8 mouse cellular contexts compared by ENCODE assay signal in the genomic region with DNA sequence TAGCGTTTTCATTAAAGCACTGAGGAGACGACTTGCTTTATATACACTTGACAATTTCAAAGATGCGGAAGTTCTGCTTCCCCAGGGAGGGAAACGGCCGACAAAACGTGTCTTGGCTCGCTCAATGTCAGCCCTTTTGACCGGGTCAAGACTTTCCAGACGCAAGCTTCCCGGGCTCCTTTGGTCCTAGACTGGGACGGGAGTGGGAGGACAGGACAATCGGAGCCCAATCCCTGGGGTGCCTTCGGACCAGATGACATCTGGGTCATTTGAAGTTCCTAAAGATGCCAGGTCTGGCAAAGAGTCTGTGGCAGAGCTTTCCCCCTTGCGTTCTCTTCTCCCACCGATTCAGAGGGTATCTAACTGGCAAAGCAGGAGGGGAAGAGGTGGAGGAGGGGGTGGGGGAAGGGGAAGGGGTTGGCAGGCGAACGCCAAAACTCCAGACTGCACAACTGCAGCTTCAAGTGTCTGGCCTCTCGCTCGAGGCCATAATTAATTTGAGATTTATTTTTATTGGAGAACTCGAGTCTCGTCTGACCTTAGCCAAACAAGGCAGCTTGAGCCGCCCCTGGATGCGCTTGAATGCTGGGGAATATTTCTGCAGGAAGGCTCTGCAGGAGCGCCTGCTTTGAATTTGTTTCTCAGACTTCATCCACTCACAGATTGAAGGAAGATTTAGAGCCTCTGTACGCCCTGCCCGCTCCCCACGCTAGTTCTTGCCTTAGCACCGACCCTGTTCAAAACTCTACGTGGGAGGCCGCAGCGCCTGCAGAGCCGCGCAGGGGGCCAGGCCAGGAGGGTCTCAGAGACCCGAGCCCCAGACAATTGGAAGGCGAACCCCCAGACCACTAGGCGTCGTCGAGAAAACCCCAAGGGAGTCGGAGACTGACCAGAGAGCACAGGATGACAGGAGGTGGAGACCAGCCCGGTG. TPM values are rescaled to one million over a fixed set of nuclear protein-coding genes. Genes with fewer than 3 reads are reported as not detected.
DNase-seq lines count a peak whose midpoint lies in the region; ATAC-seq lines count a peak whose summit lies in the region.

No protein-coding gene starts in this region.

- no peak for ATAC-seq in megakaryocyte, adult 5-6 weeks (ENCODE audit: poor library complexity, severe bottlenecking)
- no peak for ATAC-seq in midbrain, embryonic 16.5 days
- no peak for ATAC-seq in megakaryocyte progenitor cell, adult 5-6 weeks (replicated peaks; ENCODE audit: poor library complexity)

- 1% methylated on average over 40 of the region's 40 CpGs for WGBS in midbrain, embryonic 16.5 days

- H3K4me3 ChIP-seq in megakaryocyte, embryonic 14.5 days (replicated peaks): peak overlapping the region; percentile 30
- H3K4me3 ChIP-seq in midbrain, embryonic 16.5 days (ENCODE audit: low read depth, low read length): peak overlapping the region; percentile 12; the same call in 1 of the 2 replicates

- intact Hi-C loops in heart, postnatal 14 days (cut with DNase I): loop anchor here (5.0 kb wide), 1 partner anchor 88 kb away; no protein-coding TSS in a partner anchor

- peaks cover 30% of the 10 kb centered on the region for H3K36me3 ChIP-seq in megakaryocyte, embryonic 14.5 days (replicated peaks; ENCODE audit: low read length)
- H3K36me3 ChIP-seq in midbrain, embryonic 16.5 days (ENCODE audit: control insufficient read depth, insufficient read depth, low read length): no peaks in the 10 kb centered on the region

- peaks cover 72% of the 10 kb centered on the region for H3K4me1 ChIP-seq in megakaryocyte, embryonic 14.5 days
- H3K4me1 ChIP-seq in midbrain, embryonic 16.5 days (ENCODE audit: control insufficient read depth, insufficient read depth, low read length): peaks cover 37% of the 10 kb centered on the region

- peak; percentile 47 to 57 for DNase-seq in heart, postnatal 14 days
- peak; percentile 66 to 70 for DNase-seq in kidney, postnatal 36 days
- no peak for DNase-seq in cerebellum, adult 18-20 months
- no peak for DNase-seq in cerebellum, adult 11 months

- H3K27me3 ChIP-seq in megakaryocyte, embryonic 14.5 days (replicated peaks): no peaks in the 10 kb centered on the region
- H3K27me3 ChIP-seq in midbrain, embryonic 16.5 days (ENCODE audit: control insufficient read depth, insufficient read depth, low read depth, low read length): peaks cover 56% of the 10 kb centered on the region

- H3K4me2 ChIP-seq in midbrain, embryonic 16.5 days (ENCODE audit: low read length): peak overlapping the region; percentile 36

- H3K27ac ChIP-seq in midbrain, embryonic 16.5 days (ENCODE audit: low read length): no peak overlapping the region

- H3K9me3 ChIP-seq in megakaryocyte, embryonic 14.5 days: no peaks in the 10 kb centered on the region
- no peaks in the 10 kb centered on the region for H3K9me3 ChIP-seq in midbrain, embryonic 16.5 days (replicated peaks; ENCODE audit: control insufficient read depth, low read length, poor library complexity, severe bottlenecking)

- H3K9ac ChIP-seq in midbrain, embryonic 16.5 days (ENCODE audit: low read depth, low read length): no peak overlapping the region

RNA-seq across cellular contexts. Expression of a gene that starts 2.3 kb away (rescaled TPM):
- polyA plus RNA-seq in megakaryocyte, embryonic 14.5 days (2012; ENCODE audit: insufficient read depth, low replicate concordance): 20.8 and 61.7 TPM in 2 replicates
- 89.0 and 92.7 TPM in 2 replicates for total RNA-seq in megakaryocyte, adult 5-6 weeks (2015)
- 95.8 and 106 TPM in 2 replicates for total RNA-seq in megakaryocyte, adult 5-6 weeks (2017)
- total RNA-seq in heart, postnatal 14 days (2021): 10 to 100 TPM; 37.0 to 41.0 TPM
- polyA plus RNA-seq in midbrain, embryonic 16.5 days (2015; fragmentation: Nextera tagmentation; extraction: Ambion mirVana): 6.0 and 7.2 TPM in 2 replicates
- total RNA-seq in megakaryocyte progenitor cell, adult 5-6 weeks (2015): 80.2 and 93.2 TPM in 2 replicates
- total RNA-seq in megakaryocyte progenitor cell, adult 5-6 weeks (2017): 104 and 107 TPM in 2 replicates

Comparison
In these comparisons a context has a peak if more than half of its experiments do, and no peak if none do; other contexts are left out.
1. DNase-seq: peak in heart, postnatal 14 days (2 of 2) and kidney, postnatal 36 days (2 of 2); none in cerebellum, adult 18-20 months (0 of 2) and cerebellum, adult 11 months (single experiment).